Mouse (Mus musculus) monocyte, adult 5-6 weeks (primary cell): ENCODE data around the gene Vgll2. TPM values are rescaled to one million over a fixed set of nuclear protein-coding genes. Genes with fewer than 3 reads are reported as not detected.

Experiments used
- ATAC-seq: fragments of 153-309, 156-312 bp; replicated peaks from 2 replicates; pipeline ENCODE4 v1.8.0; 2017; ENCODE audit warnings: mild to moderate bottlenecking; ENCODE audit not compliant: low TSS enrichment, insufficient number of reproducible peaks, severe bottlenecking, poor library complexity, low FRiP score
- total RNA-seq: library from RNA; stranded (forward); fragments of 200-1000, 200-491, 200-594 nt; gene quantifications from 3 replicates; pipeline ENCODE4 v1.2.3, GENCODE M21; 2017

Gene Vgll2
- total RNA-seq: not detected in 3 replicates

- no peak for ATAC-seq
Observed at GRCm38 (mm10) chr10:52022413-52023212, at the start of gene Vgll2. TSS of gene Vgll2 (plus strand) at chr10:52022502.

- no peak for ATAC-seq
Observed at GRCm38 (mm10) chr10:51975137-51975536, 47.2 kb upstream of the Vgll2 start.

- no peak for ATAC-seq
Observed at GRCm38 (mm10) chr10:51975587-51975986, 46.7 kb upstream of the Vgll2 start.

GRCm38 (mm10) chr10:51981651-51982050 lies 40.7 kb upstream of the Vgll2 start:
- ATAC-seq: no peak

GRCm38 (mm10) chr10:51982395-51982794 lies 39.9 kb upstream of the Vgll2 start:
- ATAC-seq: no peak

GRCm38 (mm10) chr10:52018471-52018870 lies 3.8 kb upstream of the Vgll2 start:
- no peak for ATAC-seq

- ATAC-seq: no peak
Observed at GRCm38 (mm10) chr10:52021231-52021630, 1.1 kb upstream of the Vgll2 start.

DNA sequence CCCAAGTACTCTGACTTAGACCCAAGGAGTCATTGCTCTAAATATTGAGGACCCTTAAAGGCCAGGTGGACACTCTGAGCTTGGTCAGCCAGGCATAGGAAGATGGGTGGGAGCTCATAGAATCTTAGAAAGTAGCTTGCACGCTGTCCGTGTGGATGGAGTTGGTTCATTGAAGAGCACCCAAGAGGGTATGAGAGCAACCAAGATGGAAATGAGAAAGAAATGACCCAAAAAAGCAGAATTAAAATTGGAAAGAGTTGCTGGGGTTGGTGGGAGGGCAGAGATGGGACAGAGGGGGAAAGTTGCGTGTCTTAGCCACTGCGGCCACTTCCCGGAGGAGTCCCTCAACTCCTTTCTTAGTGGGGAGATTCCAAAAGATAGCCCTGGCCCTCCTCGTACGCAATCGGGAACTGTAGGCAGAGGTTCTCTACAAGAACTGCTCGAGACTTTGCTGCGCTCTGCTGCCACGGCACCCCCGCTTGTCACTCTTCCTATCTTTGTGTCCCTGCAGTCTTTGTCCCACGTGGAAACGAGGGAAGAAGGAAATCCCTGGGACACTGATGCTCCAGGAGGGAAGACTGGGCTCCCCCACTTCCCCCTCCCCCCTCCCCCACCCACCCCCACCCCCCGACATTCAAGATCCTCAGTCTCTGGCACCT lies 437 bp upstream of the Vgll2 start:
- ATAC-seq: no peak

- no peak for ATAC-seq
Observed at GRCm38 (mm10) chr10:52023213-52024052, 1.1 kb downstream of the Vgll2 start.

GRCm38 (mm10) chr10:52024053-52024410 lies 1.7 kb downstream of the Vgll2 start:
- no peak for ATAC-seq

- no peak for ATAC-seq
Observed at GRCm38 (mm10) chr10:52025291-52025690, 3.0 kb downstream of the Vgll2 start.

DNA sequence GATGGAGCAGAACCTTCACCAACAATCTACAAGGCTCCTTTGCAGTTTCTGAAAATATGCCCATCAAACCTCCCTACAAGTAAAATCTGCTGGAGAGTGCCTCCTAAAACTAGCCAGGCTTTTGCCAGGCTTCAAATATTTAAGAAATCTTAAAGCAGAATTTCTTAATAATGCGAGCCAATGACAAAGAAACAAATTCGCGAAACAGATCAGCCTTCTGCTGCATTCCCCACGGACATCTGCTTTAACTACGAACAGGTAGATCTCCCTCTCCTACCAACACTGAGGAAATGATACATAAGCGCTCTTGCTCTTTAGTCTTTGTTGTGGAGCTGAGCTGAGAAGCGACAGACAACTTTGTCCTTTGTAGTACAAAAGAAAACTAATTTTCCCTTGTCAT lies 3.5 kb downstream of the Vgll2 start:
- ATAC-seq: no peak

DNA sequence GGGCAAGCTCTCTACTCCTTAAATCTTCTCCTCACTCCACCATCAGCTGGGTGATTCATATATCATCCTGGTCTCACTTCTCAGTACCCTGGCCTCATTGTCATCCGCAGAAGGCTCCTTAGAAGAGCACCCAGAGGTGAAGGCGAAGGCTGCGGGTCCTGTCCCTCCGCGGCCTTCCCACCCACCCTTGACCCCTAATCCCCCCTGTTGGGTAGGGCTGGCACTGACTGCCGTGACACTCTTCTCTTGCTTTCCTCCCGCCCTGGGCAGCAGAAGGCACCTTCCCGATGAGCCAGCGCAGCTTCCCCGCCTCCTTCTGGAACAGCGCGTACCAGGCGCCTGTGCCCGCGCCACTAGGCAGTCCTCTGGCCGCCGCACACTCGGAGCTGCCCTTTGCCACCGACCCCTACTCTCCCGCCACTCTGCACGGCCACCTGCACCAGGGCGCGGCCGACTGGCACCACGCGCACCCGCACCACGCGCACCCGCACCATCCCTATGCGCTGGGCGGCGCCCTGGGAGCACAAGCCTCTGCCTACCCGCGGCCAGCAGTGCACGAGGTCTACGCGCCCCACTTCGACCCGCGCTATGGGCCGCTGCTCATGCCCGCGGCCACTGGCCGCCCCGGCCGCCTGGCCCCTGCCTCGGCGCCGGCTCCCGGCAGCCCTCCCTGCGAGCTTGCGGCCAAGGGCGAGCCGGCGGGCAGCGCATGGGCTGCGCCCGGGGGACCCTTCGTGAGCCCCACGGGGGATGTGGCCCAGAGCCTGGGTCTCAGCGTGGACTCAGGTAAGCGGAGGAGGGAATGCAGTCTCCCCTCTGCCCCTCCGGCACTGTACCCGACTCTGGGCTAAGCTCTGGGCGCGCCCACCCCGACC lies 5.1 kb downstream of the Vgll2 start:
- ATAC-seq: no peak

DNA sequence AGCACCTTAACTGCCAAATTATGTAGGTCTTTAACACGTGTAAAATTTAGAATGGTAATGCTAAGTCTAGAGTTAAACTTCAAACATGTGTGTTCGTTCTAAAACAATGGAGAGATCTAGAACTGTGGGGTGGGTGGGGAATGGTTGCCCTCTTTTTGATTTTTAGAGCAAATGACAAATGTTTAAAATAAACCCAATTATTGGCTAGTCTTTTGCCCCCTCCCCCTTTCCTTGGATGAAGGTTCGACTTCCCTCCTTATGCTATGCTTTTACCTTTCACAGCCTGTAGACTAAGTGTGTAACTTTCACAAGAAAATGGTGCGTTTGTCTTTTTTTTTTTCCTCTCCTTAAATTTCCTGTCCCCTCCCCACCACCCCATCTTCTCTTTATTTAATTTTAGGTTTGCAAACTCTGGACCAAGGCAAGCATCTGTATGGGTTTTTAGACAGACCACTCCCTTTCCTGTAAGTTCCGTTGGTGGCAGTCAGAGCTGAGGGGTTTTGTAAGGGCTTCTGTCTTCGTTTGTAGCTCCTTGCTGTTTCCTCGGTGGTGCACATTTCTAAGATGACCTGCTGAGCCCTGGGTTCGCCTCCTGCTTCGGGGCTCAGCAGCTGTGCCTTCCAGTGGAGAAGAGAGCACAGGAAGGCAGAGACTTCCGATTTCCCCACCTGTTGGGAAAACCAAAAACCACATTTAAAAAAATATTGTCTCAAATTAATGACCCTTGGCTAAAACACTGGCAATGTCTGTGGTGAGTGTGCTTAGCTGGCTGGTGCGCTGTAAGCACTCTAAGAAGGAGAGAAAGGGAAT lies 6.5 kb downstream of the Vgll2 start:
- ATAC-seq: no peak

DNA sequence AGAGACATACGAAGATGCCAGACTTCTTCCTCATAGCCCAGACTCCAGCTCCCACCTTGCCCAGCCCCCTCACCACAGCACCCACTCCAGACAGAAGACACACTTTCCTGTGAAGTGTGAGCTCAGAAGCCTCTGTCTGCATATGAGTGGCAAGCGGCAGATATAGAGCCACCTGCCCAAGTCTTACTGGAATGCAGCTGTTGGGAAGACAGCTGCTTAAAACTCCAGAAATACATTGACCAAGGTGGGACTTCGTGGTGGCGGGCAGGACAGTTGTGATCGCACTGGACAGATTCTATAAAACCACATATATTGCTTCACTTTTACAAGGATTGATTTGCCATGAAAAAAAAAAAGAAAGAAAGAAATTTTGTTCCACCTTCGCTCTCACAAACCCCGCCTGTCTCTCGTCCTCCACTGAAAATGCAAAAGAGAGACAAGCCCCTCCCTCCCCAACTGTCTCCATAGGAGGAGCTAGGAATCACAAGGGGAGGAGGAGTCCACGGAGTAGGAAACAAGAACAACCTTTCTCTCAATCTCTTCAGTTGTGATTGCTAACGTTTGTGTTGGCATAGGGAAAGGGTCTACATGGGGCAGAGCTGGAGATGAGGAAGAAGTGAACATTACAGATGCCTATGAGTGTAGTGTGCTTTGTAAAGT lies 7.2 kb downstream of the Vgll2 start:
- ATAC-seq: no peak

DNA sequence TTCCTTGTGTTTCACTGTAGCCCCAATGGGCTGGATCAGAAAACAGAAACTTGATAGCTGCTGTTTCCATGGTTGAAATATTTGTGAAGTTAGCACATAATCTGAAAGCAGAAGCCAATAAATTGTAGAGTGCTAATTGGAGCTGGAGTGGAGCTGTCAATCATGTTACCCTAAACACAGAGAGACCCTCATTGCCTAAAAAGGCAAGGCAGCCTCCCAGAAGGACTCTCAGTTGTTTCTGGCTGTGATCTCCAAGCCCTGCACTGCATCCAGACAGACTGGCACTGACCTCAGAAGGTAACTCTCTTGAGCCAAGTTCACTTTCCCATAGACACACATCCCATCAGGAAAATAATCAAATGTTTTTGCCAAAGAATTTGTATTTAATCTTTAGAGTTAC lies 11.4 kb downstream of the Vgll2 start:
- ATAC-seq: no peak

DNA sequence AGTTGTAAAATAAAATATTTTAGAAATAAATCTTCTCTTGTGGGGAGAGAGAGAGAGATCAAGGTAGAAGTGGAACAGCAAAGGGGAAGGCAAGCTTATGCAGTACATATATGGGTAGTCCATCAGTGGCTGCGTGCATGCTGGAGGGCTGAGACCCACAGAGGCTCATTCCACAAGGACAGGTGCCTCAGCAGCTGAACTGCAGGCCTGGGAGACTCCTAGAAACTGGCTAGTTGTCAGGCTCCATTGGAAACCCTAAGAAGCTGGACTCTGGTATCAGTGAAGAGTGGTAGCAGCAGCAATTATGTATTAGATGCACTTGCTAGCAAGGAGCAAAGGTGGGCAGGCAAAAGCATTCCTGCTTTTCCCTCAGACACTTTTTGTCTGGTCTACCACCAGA lies 17.1 kb downstream of the Vgll2 start:
- ATAC-seq: no peak
